Mouse (Mus musculus) neural tube, embryonic 11.5 days (tissue): Measurements from ENCODE around the gene Thap12. TPM values are rescaled to one million over a fixed set of nuclear protein-coding genes. Genes with fewer than 3 reads are reported as not detected.

ENCODE experiments used
- ATAC-seq: fragments of 200-750 bp; cut with Nextera tagmentation; 2 replicates; pipeline ENCODE4 v1.8.0; 2017; ENCODE audit warnings: moderate number of reproducible peaks, mild to moderate bottlenecking, moderate TSS enrichment, moderate library complexity; ENCODE audit not compliant: insufficient read depth, low FRiP score, low TSS enrichment
- DNase-seq: peaks from one replicate; pipeline ENCODE4 v3.0.0-alpha.2; 2015; ENCODE audit warnings: low spot score
- H3K27ac ChIP-seq: fragments of 300-500 bp; sonication (generic); 2 replicates; pipeline ENCODE4 v1.5.1; 2014; ENCODE audit warnings: low read depth, mild to moderate bottlenecking, low read length
- H3K27me3 ChIP-seq: fragments of 300-500 bp; sonication (generic); 2 replicates; pipeline ENCODE4 v1.6.1; 2014; ENCODE audit warnings: mild to moderate bottlenecking, low read length, mixed read lengths; ENCODE audit not compliant: control insufficient read depth, insufficient read depth
- H3K36me3 ChIP-seq: fragments of 300-500 bp; sonication (generic); 2 replicates; pipeline ENCODE4 v1.6.1; 2014; ENCODE audit warnings: mild to moderate bottlenecking, low read length, moderate library complexity, mixed read lengths; ENCODE audit not compliant: control insufficient read depth, insufficient read depth
- H3K4me1 ChIP-seq: fragments of 300-500 bp; sonication (generic); 2 replicates; pipeline ENCODE4 v1.6.1; 2014; ENCODE audit warnings: low read length, mixed read lengths; ENCODE audit not compliant: control insufficient read depth, insufficient read depth
- H3K4me2 ChIP-seq: fragments of 300-500 bp; sonication (generic); 2 replicates; pipeline ENCODE4 v1.6.1; 2014; ENCODE audit warnings: low read depth, mild to moderate bottlenecking, moderate library complexity
- H3K4me3 ChIP-seq: fragments of 300-500 bp; sonication (generic); 2 replicates; pipeline ENCODE4 v1.5.1; 2014; ENCODE audit warnings: low read depth, low read length
- H3K9ac ChIP-seq: fragments of 300-500 bp; sonication (generic); 2 replicates; pipeline ENCODE4 v1.6.1; 2014; ENCODE audit warnings: mild to moderate bottlenecking, low read length
- H3K9me3 ChIP-seq: fragments of 300-500 bp; sonication (generic); 2 replicates; pipeline ENCODE4 v1.6.1; 2016; ENCODE audit warnings: low read length; ENCODE audit not compliant: control insufficient read depth
- WGBS: fragments of 180-500 bp; shearing (Covaris S2); extraction: QIAGEN DNeasy Blood & Tissue Kit; methylation state at CpG from one replicate; pipeline ENCODE4 v1.1.7; 2014; 5-methylcytosine and 5-hydroxymethylcytosine counted together
- polyA plus RNA-seq: library from polyadenylated mRNA; unstranded; fragments of >200 nt; fragmentation: Nextera tagmentation; extraction: Ambion mirVana; gene quantifications from 2 replicates; pipeline ENCODE4 v1.2.1, GENCODE M21; 2014

Gene Thap12
- polyA plus RNA-seq, 1 experiment from 2014 or later = 83.3 TPM

- 21% methylated on average over 19 of the region's 19 CpGs for WGBS
- H3K4me3 ChIP-seq = no peak overlapping the region
- ATAC-seq = no peak
- no peak overlapping the region for H3K9ac ChIP-seq
- no peak overlapping the region for H3K27ac ChIP-seq
- no peaks in the 10 kb centered on the region for H3K9me3 ChIP-seq
- no peaks in the 10 kb centered on the region for H3K27me3 ChIP-seq
- peak overlapping the region; percentile 12; the same call in 1 of the 2 replicates for H3K4me2 ChIP-seq
- peak; percentile 35 for DNase-seq
- no peaks in the 10 kb centered on the region for H3K36me3 ChIP-seq
- H3K4me1 ChIP-seq = no peaks in the 10 kb centered on the region
Measured at GRCm38 (mm10) chr7:98729661-98730271, 26.9 kb downstream of the Thap12 start.

GRCm38 (mm10) chr7:98733958-98734357 lies 31.1 kb downstream of the Thap12 start:
- Histone ChIP-seq H3K27me3 (no peaks in the 10 kb centered on the region), H3K9me3 (no peaks in the 10 kb centered on the region), H3K9ac (no peak overlapping the region), H3K4me2 (no peak overlapping the region), H3K27ac (no peak overlapping the region), H3K4me1 (no peaks in the 10 kb centered on the region), H3K4me3 (no peak overlapping the region), H3K36me3 (no peaks in the 10 kb centered on the region)
- ATAC-seq (no peak), DNase-seq (no peak)
- WGBS = 89% methylated on average over 4 of the region's 4 CpGs

DNA sequence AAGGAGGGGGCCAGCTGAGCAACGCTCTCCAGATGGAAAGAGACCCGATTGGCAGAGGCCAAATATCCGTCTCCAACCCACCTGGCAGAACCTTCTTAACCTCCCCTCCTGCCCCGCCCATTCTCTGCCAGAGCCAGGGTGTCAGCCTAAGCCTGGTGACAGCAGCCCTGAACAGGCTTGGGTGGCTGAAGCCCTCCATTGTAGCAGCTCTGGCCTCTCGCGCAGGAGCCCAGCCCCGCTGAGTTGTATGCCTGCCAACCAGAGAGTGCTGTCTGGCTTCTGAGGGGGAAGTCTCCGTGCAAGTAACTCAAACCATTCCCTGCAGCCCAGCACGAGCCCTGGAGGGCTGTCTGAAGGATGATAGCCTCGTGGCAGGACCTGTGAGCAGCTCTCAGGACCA lies 32.0 kb downstream of the Thap12 start:
- WGBS = 33% methylated on average over 10 of the region's 10 CpGs
- Histone ChIP-seq H3K9me3 (no peaks in the 10 kb centered on the region), H3K36me3 (no peaks in the 10 kb centered on the region), H3K4me3 (no peak overlapping the region), H3K4me2 (no peak overlapping the region), H3K9ac (no peak overlapping the region), H3K4me1 (no peaks in the 10 kb centered on the region), H3K27me3 (no peaks in the 10 kb centered on the region), H3K27ac (no peak overlapping the region)
- no peak for ATAC-seq
- no peak for DNase-seq

DNA sequence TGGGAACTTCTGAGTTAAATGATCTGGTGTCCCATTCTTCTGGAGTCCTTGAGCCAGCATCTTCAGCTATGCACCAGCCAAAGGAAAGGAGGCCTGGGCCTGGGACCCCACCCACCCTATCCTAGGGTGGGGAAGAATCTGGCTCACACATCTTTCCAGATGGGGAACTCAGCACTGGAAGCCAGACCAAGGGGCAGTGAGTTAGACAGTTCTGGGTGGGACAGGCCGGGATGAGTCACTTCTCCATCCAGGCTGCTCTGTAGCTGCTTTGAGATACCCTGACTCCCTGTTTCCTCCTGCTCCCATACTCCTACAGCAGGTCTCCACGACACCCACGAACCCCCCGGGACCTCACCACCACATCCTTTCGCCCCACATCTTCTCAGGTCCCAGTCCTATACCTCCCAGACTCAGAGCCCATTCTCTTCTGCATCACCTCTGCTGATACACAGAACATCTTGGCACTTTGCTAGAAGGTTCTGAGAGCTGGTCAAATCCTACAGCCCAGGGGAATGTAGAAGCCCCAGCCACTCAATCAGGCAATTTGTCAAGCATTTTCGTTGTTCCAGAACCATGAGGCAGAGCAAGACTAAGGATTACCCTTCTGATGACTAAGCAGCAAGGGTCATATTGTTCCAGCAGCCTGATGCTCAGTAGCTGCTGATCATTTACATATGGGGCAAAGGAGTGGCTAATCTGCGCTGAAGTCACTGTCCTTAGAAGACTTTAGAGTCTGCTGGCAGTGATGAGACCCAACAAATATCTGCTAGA lies 34.1 kb downstream of the Thap12 start:
- Histone ChIP-seq H3K36me3 (no peaks in the 10 kb centered on the region), H3K27me3 (no peaks in the 10 kb centered on the region), H3K27ac (no peak overlapping the region), H3K4me1 (0 out of 2 replicates have a peak, but pooled peaks cover 3% of the 10 kb centered on the region), H3K4me2 (no peak overlapping the region), H3K9ac (no peak overlapping the region), H3K9me3 (no peaks in the 10 kb centered on the region), H3K4me3 (no peak overlapping the region)
- WGBS = 80% methylated on average over 7 of the region's 7 CpGs
- no peak for DNase-seq
- no peak for ATAC-seq

- Histone ChIP-seq H3K27me3 (no peaks in the 10 kb centered on the region), H3K4me2 (no peak overlapping the region), H3K4me3 (no peak overlapping the region), H3K36me3 (no peaks in the 10 kb centered on the region), H3K27ac (no peak overlapping the region), H3K9me3 (no peaks in the 10 kb centered on the region), H3K9ac (no peak overlapping the region), H3K4me1 (0 out of 2 replicates have a peak, but pooled peaks cover 3% of the 10 kb centered on the region)
- 18% methylated on average over 5 of the region's 5 CpGs for WGBS
- no peak for ATAC-seq
- DNase-seq = no peak
Measured at GRCm38 (mm10) chr7:98740363-98740762, 37.5 kb downstream of the Thap12 start.

DNA sequence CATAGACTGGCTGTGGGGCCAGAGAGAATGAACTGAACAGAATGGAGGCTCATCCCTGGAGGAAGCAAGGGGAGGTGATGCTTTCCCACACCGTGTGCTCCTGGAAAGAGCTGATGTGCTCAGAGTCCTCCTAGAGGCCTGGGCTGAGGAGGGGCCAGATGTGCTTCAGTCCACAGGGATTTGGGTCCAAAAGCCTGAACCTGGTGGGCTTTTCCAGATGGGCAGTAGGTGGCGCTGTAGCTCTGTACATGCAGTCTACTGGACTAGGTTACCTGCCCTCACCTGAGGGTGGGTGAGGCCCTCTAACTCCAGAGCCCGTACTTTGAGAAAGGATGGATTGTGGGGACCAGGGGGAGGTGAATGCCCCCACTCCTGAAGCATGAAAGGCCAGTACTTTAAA lies 40.4 kb downstream of the Thap12 start:
- Histone ChIP-seq H3K27me3 (no peaks in the 10 kb centered on the region), H3K4me3 (no peak overlapping the region), H3K4me2 (no peak overlapping the region), H3K4me1 (0 out of 2 replicates have a peak, but pooled peaks cover 3% of the 10 kb centered on the region), H3K27ac (no peak overlapping the region), H3K9ac (no peak overlapping the region), H3K9me3 (no peaks in the 10 kb centered on the region), H3K36me3 (no peaks in the 10 kb centered on the region)
- 11% methylated on average over 3 of the region's 3 CpGs for WGBS
- ATAC-seq (no peak), DNase-seq (peak; percentile 64)

GRCm38 (mm10) chr7:98750404-98750803 lies 47.5 kb downstream of the Thap12 start:
- H3K4me3 ChIP-seq = no peak overlapping the region
- H3K9me3 ChIP-seq = no peaks in the 10 kb centered on the region
- ATAC-seq = no peak
- H3K4me2 ChIP-seq = no peak overlapping the region
- no peak for DNase-seq
- WGBS = 76% methylated on average over 10 of the region's 10 CpGs
- no peaks in the 10 kb centered on the region for H3K27me3 ChIP-seq
- H3K4me1 ChIP-seq = peaks cover 7% of the 10 kb centered on the region
- H3K36me3 ChIP-seq = no peaks in the 10 kb centered on the region
- no peak overlapping the region for H3K9ac ChIP-seq
- H3K27ac ChIP-seq = no peak overlapping the region

DNA sequence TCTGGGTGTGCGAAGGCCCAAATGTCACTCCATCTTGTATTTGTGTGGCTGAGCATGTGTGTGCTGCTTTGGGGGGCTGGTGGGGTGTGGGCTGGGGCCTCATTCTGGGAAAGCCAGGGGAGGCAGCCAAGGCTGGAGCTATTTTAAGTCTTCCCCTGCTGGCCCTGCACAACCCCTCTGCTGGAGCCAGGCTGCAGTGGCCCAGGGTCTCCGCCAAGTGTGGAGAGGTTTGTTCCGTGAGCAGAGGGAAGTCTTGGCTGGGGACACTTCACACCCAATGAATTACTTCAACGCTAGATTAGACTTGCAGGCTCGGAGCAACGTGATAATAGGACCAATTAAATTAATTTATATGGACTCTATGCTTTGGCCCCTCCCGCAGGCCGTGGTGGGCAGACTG lies 49.8 kb downstream of the Thap12 start:
- H3K9me3 ChIP-seq = no peaks in the 10 kb centered on the region
- no peaks in the 10 kb centered on the region for H3K36me3 ChIP-seq
- DNase-seq = no peak
- H3K27ac ChIP-seq = no peak overlapping the region
- no peak overlapping the region for H3K9ac ChIP-seq
- WGBS = 82% methylated on average over 8 of the region's 8 CpGs
- no peak overlapping the region for H3K4me2 ChIP-seq
- no peaks in the 10 kb centered on the region for H3K27me3 ChIP-seq
- H3K4me1 ChIP-seq = peaks cover 13% of the 10 kb centered on the region
- H3K4me3 ChIP-seq = no peak overlapping the region
- ATAC-seq = no peak

GRCm38 (mm10) chr7:98756050-98756449 lies 53.1 kb downstream of the Thap12 start:
- Histone ChIP-seq H3K27ac (no peak overlapping the region), H3K4me1 (peaks cover 13% of the 10 kb centered on the region), H3K27me3 (no peaks in the 10 kb centered on the region), H3K9me3 (no peaks in the 10 kb centered on the region), H3K4me3 (no peak overlapping the region), H3K9ac (no peak overlapping the region), H3K4me2 (no peak overlapping the region), H3K36me3 (no peaks in the 10 kb centered on the region)
- WGBS = 56% methylated on average over 11 of the region's 11 CpGs
- ATAC-seq (no peak), DNase-seq (no peak)
